Mouse (Mus musculus): ENCODE results near the gene Tceal8.
"Not testable (repeated sequence)": the region's sequence is repeated elsewhere in the genome, so short reads cannot be mapped to it uniquely, and the experiment has no call there.

Tceal8 gene

GRCm38 (mm10) chrX:136172118-136172551, at the start of gene Tceal8:
Tceal8 (minus strand) TSS chrX:136172342.
- peak; percentile 78 for DNase-seq (ENCODE audit: low spot score)

DNA sequence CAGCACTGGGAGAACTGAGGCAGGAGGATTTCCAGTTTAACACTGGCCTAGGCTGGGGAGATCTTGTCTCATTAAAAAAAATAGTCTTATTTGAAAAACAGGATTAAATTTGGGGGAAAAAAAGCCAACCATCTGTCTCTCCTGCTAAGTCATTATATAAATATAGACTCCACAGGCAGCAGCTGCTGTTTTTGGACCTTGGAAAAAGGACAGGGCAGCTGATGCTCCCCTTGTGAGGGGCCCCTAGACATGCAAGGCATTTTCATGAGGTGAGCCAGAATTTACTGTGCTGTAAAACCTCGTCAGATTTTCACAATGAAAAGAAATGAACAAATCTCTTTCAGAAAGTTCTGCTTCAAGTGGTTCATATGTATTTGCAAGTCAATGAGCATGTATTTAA, 44.2 kb upstream of the Tceal8 start:
- no peak for DNase-seq (ENCODE audit: low spot score)

DNA sequence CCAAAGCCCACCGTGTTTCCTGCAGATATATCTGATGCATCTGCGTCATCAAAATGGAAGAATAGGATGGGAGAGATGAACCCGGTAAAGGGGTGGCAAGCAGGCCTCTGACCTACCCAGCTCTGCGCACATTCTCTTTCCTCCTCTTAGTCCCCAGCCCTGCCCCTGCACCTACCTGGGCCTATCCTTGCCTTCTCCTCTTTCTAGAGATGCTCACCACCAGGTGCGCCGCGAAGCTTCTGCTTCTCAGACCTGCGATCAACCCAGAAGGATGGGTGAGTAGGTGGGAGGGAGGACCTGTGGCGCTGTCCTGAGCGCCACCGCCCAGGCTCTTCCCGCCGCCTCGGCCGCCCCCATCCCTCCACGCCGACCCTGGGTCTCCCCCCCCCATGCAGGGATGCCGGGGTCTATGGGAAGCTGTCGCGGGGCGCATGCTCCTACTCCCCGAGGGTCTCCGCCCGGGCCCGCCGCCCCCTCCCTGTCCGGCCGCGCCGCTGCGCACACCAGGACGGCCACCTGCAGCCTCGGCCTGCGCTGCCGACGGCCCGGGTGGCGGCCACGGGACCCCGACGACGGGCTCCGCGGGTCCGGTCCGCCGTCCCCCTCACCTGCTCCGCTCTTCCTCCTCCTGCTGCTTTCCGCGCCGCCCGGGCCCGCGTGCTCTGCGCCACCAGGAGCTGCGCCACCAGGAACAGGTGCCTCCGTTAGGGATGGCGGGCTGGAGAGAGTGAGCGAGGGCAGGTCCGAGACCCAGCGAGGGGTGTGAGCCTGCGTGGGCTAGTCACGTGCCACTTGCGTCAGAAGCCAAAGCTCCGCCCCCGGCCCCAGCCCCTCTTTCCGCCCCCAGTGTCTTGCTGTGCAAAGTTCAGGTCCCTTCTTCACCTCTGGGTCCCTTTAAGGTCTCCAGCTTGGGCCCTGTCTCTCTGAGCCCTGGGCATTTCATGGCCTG, 42.9 kb upstream of the Tceal8 start, which contains the start of the genes Tceal7 and Bex1:
Gene Tceal7, plus strand, starts transcription at position 51 of the 949 bp plus-strand sequence.
Gene Bex1, minus strand, starts transcription at position 785 of the 949 bp plus-strand sequence.
- not testable (repeated sequence) for DNase-seq (ENCODE audit: low spot score)

GRCm38 (mm10) chrX:136213396-136213795, 41.3 kb upstream of the Tceal8 start:
- no peak for DNase-seq (ENCODE audit: low spot score)

DNA sequence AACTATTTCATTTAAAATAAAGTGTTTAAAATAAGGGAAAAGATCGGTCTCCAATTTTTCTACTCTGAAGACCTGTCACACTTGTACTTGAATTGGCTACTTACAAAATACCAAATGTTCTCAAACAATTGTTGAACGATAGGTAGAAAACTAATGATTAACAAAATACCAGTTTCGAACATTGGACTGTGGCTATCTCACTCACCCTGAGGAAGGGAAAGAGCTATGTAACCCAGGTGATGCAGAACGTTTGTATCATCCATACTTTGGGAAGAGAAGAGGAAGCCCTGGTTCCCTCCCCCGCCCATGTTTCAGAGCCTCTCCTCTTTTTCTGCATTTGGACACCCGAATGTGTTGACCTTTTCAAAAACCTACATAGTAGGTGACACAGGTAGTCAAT, 32.3 kb upstream of the Tceal8 start:
- no peak for DNase-seq (ENCODE audit: low spot score)

- DNase-seq (ENCODE audit: low spot score): no peak
Measured at GRCm38 (mm10) chrX:136203664-136204066, 31.5 kb upstream of the Tceal8 start, which contains the start of gene Tceal5. Tceal5 (minus strand) TSS chrX:136203876.

DNA sequence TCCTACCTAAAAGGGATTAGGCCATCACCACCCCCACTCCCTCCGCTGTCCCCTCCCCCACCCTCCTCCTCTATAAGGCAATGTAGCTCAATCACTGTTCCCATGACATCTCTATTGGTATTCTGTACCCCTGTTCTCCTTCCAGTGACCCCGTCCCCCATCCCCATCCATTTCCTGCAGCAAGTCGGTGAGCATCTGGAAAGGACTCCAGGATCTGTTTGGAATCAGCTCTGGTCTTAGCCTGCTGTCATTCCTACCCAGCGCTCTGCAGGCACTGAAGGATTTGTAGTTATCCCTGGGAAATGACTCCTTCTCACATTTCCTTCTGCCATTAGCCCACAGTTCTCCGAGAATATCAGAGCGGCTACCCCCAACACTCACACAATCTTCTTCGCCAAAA, 31.1 kb upstream of the Tceal8 start:
- DNase-seq (ENCODE audit: low spot score): no peak

- DNase-seq (ENCODE audit: low spot score): no peak
Measured at GRCm38 (mm10) chrX:136196873-136197272, 24.7 kb upstream of the Tceal8 start.

DNA sequence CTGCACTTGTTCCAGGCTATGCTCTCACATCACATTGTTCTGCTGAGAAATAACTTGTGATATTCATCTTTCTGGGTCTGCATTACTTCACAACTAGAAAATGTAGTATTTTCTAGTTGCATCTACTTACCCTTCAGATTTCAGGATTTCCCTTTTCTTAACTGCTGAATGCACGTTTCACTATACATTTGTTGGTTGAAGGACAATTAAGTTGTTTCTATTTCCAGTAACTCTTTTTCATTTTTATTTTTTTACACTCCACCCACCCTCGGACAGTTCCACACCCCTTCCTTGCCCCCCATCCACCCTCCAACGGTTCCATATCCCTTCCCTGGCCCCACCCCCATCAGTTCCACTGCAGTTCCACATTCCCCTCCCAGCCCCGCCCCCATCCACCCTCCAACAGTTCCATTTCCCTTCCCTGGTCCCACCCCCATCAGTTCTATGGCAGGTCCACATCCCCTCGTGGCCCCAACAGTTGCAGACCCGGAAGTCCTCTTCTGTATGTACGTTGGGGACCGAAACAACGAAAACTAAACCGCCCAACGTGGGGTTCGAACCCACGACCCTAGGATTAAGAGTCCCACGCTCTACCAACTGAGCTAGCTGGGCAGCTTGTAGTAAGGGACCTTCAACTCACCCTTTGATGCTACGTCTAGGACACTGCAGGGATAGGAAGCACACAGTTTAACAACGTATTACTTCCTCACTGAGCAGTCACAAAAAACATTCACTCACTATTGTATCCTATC, 23.2 kb upstream of the Tceal8 start:
- no peak for DNase-seq (ENCODE audit: low spot score)

DNA sequence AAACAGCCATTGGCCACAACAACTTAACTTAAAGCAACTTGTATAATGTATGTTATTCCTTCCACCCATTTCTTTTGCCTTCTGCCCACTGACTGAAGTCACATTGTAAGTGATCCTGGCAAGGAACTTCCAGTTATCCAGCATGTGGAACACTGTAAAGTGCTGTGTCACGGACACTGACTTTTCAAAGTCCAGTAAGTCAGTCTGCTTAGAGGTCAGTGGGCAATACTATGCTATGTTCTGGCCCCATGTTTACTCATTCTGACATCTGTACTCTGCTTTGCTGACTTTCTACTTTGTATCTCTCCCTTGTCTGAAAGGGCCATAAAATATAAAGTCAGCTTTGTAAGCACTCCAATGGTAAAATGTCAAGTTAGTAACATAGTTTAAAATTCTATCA, 11.0 kb upstream of the Tceal8 start:
- no peak for DNase-seq (ENCODE audit: low spot score)

DNA sequence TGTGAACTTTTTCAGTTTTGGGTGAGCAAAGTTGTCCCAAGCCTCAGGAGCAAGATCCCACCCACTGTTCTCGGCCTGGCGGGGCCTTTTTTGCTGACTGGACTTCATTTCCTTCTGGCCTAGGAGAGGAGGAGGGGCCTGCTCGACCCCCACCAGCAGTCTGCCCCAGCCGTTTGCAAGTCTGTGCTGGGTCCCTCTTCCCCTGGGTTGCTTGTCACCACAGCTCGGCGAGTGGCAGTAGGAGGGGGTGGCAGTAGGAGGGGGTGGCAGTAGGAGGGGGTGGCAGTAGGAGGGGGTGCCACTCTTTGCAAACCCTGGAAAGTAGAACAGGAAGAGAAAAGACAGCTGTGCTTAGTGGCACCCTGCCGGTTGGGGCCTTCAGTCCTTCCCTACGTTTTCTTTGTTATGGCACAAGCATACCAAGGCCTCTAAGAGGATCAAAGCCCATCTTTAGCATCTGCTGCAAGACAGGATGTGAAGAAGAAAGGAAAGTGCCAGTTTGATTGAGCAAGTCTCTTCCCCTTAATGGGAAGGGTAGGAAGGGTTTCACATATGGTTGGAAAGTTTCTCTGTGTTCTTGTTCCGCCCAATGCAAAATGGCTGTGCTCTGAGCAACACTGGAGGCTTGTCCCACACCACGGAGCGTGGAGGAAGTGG, 8.9 kb upstream of the Tceal8 start:
- no peak for DNase-seq (ENCODE audit: low spot score)

GRCm38 (mm10) chrX:136172786-136173185, 644 bp upstream of the Tceal8 start:
- DNase-seq (ENCODE audit: low spot score): no peak

GRCm38 (mm10) chrX:136171189-136172117, 689 bp downstream of the Tceal8 start:
- DNase-seq (ENCODE audit: low spot score): peak; percentile 51

DNA sequence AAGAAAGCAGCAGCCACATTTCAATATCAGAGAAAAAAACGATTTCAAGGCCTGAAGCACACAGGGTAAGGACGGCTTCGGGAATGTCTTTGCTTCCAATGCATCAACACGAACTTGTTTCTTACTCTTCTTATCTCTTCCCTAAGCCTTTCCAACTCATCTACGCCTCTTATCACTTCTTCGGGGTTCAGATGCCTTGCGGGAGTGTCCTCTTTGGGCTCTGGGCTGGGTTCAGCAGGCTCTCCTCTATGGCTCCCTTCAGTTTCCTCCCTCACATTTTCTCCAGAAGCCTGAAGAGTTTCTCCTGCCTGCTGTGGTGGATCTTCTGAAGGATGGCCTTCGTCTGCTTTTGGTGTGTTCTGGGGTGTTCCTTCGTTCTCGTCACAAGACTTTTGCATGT, 1.5 kb downstream of the Tceal8 start:
- no peak for DNase-seq (ENCODE audit: low spot score)

DNA sequence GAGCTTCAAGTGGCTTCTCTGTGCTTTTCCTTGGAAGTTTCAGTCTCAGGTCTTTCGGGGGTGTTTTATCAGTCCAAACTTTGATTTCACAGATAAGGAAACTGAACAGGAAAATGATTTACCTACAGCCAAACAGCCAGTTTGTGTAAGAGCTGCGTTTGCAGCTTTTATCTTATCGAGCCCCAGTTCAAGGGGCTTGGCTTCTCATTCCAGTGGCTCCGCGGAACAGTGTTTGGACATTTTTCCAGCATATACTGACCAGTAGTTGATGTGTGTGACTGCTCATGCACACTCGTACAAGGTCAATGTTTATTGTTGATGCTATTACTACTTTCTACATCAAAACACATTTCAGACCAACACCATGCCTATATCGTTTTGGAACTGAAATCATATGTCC, 27.9 kb downstream of the Tceal8 start:
- DNase-seq (ENCODE audit: low spot score): no peak

- no peak for DNase-seq (ENCODE audit: low spot score)
Measured at GRCm38 (mm10) chrX:136143711-136144110, 28.4 kb downstream of the Tceal8 start.

DNA sequence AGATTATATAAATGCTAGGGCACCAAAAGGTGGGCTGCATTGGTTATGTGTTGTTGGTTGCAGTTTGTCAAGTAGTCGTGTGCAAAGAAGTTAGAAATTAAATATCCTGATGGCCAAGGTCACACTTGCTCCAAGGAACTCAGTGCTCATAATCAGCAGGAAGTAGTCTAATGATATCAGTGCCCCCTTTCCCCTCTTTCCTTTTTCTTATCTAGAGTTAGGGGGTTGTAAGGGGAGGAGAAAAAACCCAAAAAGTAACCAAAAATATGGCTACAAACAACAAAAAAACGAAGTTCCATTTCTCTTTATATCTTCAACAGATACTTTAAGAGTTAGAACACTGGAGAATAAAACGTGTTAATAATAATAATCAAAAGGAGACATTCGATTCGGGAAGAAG, 30.8 kb downstream of the Tceal8 start:
- no peak for DNase-seq (ENCODE audit: low spot score)

GRCm38 (mm10) chrX:136139640-136140004, 32.5 kb downstream of the Tceal8 start:
- not testable (repeated sequence) for DNase-seq (ENCODE audit: low spot score)

DNA sequence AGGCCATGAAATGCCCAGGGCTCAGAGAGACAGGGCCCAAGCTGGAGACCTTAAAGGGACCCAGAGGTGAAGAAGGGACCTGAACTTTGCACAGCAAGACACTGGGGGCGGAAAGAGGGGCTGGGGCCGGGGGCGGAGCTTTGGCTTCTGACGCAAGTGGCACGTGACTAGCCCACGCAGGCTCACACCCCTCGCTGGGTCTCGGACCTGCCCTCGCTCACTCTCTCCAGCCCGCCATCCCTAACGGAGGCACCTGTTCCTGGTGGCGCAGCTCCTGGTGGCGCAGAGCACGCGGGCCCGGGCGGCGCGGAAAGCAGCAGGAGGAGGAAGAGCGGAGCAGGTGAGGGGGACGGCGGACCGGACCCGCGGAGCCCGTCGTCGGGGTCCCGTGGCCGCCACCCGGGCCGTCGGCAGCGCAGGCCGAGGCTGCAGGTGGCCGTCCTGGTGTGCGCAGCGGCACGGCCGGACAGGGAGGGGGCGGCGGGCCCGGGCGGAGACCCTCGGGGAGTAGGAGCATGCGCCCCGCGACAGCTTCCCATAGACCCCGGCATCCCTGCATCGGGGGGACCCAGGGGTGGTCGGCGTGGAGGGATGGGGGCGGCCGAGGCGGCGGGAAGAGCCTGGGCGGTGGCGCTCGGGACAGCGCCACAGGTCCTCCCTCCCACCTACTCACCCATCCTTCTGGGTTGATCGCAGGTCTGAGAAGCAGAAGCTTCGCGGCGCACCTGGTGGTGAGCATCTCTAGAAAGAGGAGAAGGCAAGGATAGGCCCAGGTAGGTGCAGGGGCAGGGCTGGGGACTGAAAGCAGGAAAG, 33.1 kb downstream of the Tceal8 start, which contains the start of gene Bex4:
Gene Bex4, plus strand, starts transcription at position 170 of the 813 bp plus-strand sequence.
- DNase-seq (ENCODE audit: low spot score): not testable (repeated sequence)

GRCm38 (mm10) chrX:136135559-136135958, 36.6 kb downstream of the Tceal8 start:
- no peak for DNase-seq (ENCODE audit: low spot score)

All from ovary, adult 18-20 months (tissue).